Mouse (Mus musculus) intestine, postnatal 0 days (tissue): ENCODE data around the gene Znhit2. TPM values are rescaled to one million over a fixed set of nuclear protein-coding genes. Genes with fewer than 3 reads are reported as not detected.
A peak's percentile ranks its signal among the peaks of the same experiment; 100 is the strongest.
"Not testable (repeated sequence)": the region's sequence is repeated elsewhere in the genome, so short reads cannot be mapped to it uniquely, and the experiment has no call there.

ENCODE experiments used
- ATAC-seq: fragments of 200-750 bp; cut with Nextera tagmentation; 2 replicates; pipeline ENCODE4 v1.8.0; 2017; ENCODE audit warnings: mild to moderate bottlenecking, moderate TSS enrichment, moderate library complexity
- H3K27ac ChIP-seq: fragments of 300-500 bp; sonication (generic); 2 replicates; pipeline ENCODE4 v1.5.1; 2014; ENCODE audit warnings: mild to moderate bottlenecking, low read depth, low read length, moderate library complexity
- H3K27me3 ChIP-seq: fragments of 300-500 bp; sonication (generic); replicated peaks from 2 replicates; pipeline ENCODE4 v1.6.1; 2014; ENCODE audit warnings: low read length, mixed read lengths; ENCODE audit not compliant: control insufficient read depth, insufficient read depth
- H3K36me3 ChIP-seq: fragments of 300-500 bp; sonication (generic); 2 replicates; pipeline ENCODE4 v1.6.1; 2014; ENCODE audit warnings: mild to moderate bottlenecking, moderate library complexity; ENCODE audit not compliant: control insufficient read depth, insufficient read depth
- H3K4me1 ChIP-seq: fragments of 300-500 bp; sonication (generic); replicated peaks from 2 replicates; pipeline ENCODE4 v1.6.1; 2014; ENCODE audit warnings: antibody characterized with exemption, low read length, mixed read lengths; ENCODE audit not compliant: control insufficient read depth, insufficient read depth
- H3K4me2 ChIP-seq: fragments of 300-500 bp; sonication (generic); replicated peaks from 2 replicates; pipeline ENCODE4 v1.6.1; 2014; ENCODE audit warnings: low read depth, mild to moderate bottlenecking, moderate library complexity
- H3K4me3 ChIP-seq: fragments of 300-500 bp; sonication (generic); 2 replicates; pipeline ENCODE4 v1.5.1; 2014; ENCODE audit warnings: low read depth, low read length
- H3K9ac ChIP-seq: fragments of 300-500 bp; sonication (generic); 2 replicates; pipeline ENCODE4 v1.6.1; 2014; ENCODE audit warnings: mild to moderate bottlenecking, low read depth, low read length
- H3K9me3 ChIP-seq: fragments of 300-500 bp; sonication (generic); 2 replicates; pipeline ENCODE4 v1.6.1; 2016; ENCODE audit warnings: mixed run types; ENCODE audit not compliant: control insufficient read depth
- CTCF ChIP-seq: sonication (generic); IDR thresholded peaks from 2 replicates; pipeline ENCODE4 v1.5.1; 2016; ENCODE audit warnings: low read depth, mild to moderate bottlenecking, control low read depth, antibody characterized with exemption, moderate library complexity
- WGBS: fragments of 180-500 bp; shearing (Covaris S2); extraction: QIAGEN DNeasy Blood & Tissue Kit; methylation state at CpG from one replicate; pipeline ENCODE4 v1.1.7; 2014; 5-methylcytosine and 5-hydroxymethylcytosine counted together
- polyA plus RNA-seq: library from polyadenylated mRNA; unstranded; fragments of >200 nt; fragmentation: Nextera tagmentation; extraction: Ambion mirVana; gene quantifications from 2 replicates; pipeline ENCODE4 v1.2.1, GENCODE M21; 2015

Znhit2 gene
- polyA plus RNA-seq, 1 experiment from 2014 or later = 30.8 TPM

DNA sequence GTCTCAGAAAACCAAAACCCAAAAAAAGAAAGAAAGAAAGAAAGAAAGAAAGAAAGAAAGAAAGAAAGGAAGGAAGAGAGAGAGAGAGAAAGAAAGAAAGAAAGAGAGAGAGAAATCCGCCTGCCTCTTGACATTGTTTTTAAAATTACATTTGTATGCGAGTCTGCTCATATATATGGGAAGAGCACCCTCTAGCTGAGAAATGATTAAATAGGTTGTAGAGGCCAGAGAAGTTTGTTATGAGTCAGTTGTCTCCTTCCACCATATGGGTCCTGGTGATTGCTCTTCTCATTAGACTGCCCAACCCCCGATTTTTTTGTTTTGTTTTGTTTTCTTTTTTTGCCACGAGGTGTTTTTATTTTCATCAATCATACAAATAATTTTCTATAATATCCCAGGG is 16.9 kb upstream of the Znhit2 start:
- H3K4me3 ChIP-seq, H3K36me3 ChIP-seq, H3K4me2 ChIP-seq, H3K9me3 ChIP-seq, ATAC-seq, H3K9ac ChIP-seq, H3K27ac ChIP-seq, H3K4me1 ChIP-seq, H3K27me3 ChIP-seq: not testable (repeated sequence)
- TF ChIP-seq CTCF = peak; percentile 68
- WGBS = 40% methylated on average over 4 of the region's 4 CpGs

GRCm38 (mm10) chr19:6045366-6046293 is 15.4 kb upstream of the Znhit2 start:
- no peaks in the 10 kb centered on the region for H3K27me3 ChIP-seq
- H3K9me3 ChIP-seq = no peaks in the 10 kb centered on the region
- H3K9ac ChIP-seq = peak overlapping the region; percentile 64
- H3K27ac ChIP-seq = peak overlapping the region; percentile 97
- TF ChIP-seq CTCF = peak; percentile 48
- H3K4me2 ChIP-seq = peak overlapping the region; percentile 90
- peaks cover 24% of the 10 kb centered on the region for H3K36me3 ChIP-seq
- 12% methylated on average over 20 of the region's 20 CpGs for WGBS
- peak overlapping the region; percentile 87 for H3K4me3 ChIP-seq
- H3K4me1 ChIP-seq = no peaks in the 10 kb centered on the region; the same call in 1 of the 2 replicates
- peak; percentile 34 for ATAC-seq

DNA sequence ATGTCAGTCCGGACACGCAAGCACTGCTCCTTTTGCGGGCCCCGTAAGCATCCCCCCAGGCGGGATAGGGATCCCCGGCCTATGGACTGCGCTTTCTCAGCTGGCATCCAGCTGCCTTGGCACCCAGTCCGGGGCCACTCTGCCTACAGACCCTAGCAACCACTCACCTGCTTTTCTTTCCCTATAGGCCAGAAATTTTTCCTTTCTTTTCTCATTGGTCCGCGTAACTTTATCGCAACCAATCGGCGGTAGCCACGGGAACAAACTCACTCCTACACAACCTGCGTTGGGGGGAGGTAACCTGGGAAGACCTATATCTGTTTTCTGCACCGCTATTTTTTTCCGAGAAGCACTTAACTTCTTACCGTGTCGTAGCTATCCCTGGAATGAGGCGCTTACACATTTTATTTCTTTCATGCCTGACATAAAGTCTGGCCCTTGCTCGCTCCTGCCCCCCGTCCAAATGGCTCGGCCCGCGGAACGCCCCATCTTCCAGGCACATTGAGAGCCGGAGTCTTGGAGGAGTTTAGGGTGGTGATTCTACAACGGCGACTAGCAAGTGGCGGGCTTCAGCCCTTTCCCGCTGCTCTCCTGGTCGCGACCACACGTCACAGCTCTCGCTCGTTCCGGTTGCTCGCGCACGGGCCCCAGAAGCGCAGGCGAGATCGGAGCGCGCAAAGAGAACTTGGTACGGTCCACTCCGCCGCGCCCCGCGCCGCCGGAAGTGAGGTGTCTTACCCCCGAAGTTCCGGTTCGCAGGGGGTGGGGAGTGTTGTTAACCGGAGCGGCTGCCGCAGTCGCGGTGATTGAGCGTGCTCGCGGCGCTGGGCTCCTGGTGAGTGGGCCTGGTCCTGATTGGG is 14.5 kb upstream of the Znhit2 start, which contains the start of gene Syvn1:
Syvn1 (plus strand) TSS at position 283 of the 860 bp plus-strand sequence.
- Histone ChIP-seq H3K4me2 (peak within 1 kb of the TSS; percentile 90), H3K9me3 (no peaks in the 10 kb centered on the region), H3K4me3 (peak within 1 kb of the TSS; percentile 87), H3K9ac (peak within 1 kb of the TSS; percentile 77), H3K36me3 (peaks cover 33% of the 10 kb centered on the region), H3K4me1 (no peaks in the 10 kb centered on the region; the same call in 1 of the 2 replicates), H3K27ac (peak within 1 kb of the TSS; percentile 97), H3K27me3 (no peaks in the 10 kb centered on the region)
- under 1% methylated on average over 65 of the region's 65 CpGs for WGBS
- peak; percentile 87 for ATAC-seq
- 0 out of 2 replicates have a peak, but pooled peaks have one; percentile 10 for TF ChIP-seq CTCF

- 0 out of 2 replicates have a peak, but pooled peaks have one; percentile 18 for TF ChIP-seq CTCF
- Histone ChIP-seq H3K9me3 (no peaks in the 10 kb centered on the region), H3K27ac (peak overlapping the region; percentile 97), H3K9ac (peak overlapping the region; percentile 77), H3K4me1 (no peaks in the 10 kb centered on the region; the same call in 1 of the 2 replicates), H3K27me3 (no peaks in the 10 kb centered on the region), H3K4me2 (peak overlapping the region; percentile 90), H3K36me3 (peaks cover 41% of the 10 kb centered on the region), H3K4me3 (peak overlapping the region; percentile 87)
- peak; percentile 26 for ATAC-seq
- 1% methylated on average over 43 of the region's 44 CpGs for WGBS
Observed at GRCm38 (mm10) chr19:6047154-6047898, 13.7 kb upstream of the Znhit2 start.

- H3K4me3 ChIP-seq = peak overlapping the region; percentile 87
- peak overlapping the region; percentile 77 for H3K9ac ChIP-seq
- 72% methylated on average over 8 of the region's 8 CpGs for whole genome bisulfite sequencing
- TF ChIP-seq CTCF = no peak
- H3K9me3 ChIP-seq = no peaks in the 10 kb centered on the region
- peaks cover 46% of the 10 kb centered on the region for H3K36me3 ChIP-seq
- no peak for ATAC-seq
- peak overlapping the region; percentile 90 for H3K4me2 ChIP-seq
- no peaks in the 10 kb centered on the region; the same call in 1 of the 2 replicates for H3K4me1 ChIP-seq
- no peaks in the 10 kb centered on the region for H3K27me3 ChIP-seq
- H3K27ac ChIP-seq = 0 out of 2 replicates have a peak overlapping the region, but pooled peaks have one; percentile 97
Observed at GRCm38 (mm10) chr19:6047899-6048166, 13.2 kb upstream of the Znhit2 start.
